In genomic region chr2:93228480-93228824, GRCm38 (mm10) we compare ENCODE assay signal across 11 mouse cellular contexts. TPM values are rescaled to one million over a fixed set of nuclear protein-coding genes. Genes with fewer than 3 reads are reported as not detected.
DNase-seq lines count a peak whose midpoint lies in the region; ATAC-seq and TF ChIP-seq lines count a peak whose summit lies in the region.
"Had no signal": no experiment of that assay in that cellular context is flagged by ENCODE, and none has a peak within 500 bp of the region (broad histone marks: within the 10 kb centered on the region; RNA-seq: fewer than 3 reads in every experiment).

No protein-coding gene starts in this region.

- peak overlapping the region; percentile 12; the same call in 1 of the 2 replicates for H3K27ac ChIP-seq in lung, embryonic 14.5 days (ENCODE audit: low read depth)
- H3K27ac ChIP-seq in forebrain, postnatal 0 days (ENCODE audit: low read depth, low read length) = peak overlapping the region; percentile 64
- H3K27ac ChIP-seq in midbrain, embryonic 11.5 days (ENCODE audit: low read depth, low read length) = peak overlapping the region; percentile 97

- WGBS in lung, embryonic 14.5 days = 25% methylated on average over 5 of the region's 5 CpGs
- 4% methylated on average over 5 of the region's 5 CpGs for WGBS in forebrain, postnatal 0 days
- 3% methylated on average over 5 of the region's 5 CpGs for WGBS in midbrain, embryonic 11.5 days

- H3K27me3 ChIP-seq in lung, embryonic 14.5 days (ENCODE audit: insufficient read depth, low read length) = no peaks in the 10 kb centered on the region
- H3K27me3 ChIP-seq in forebrain, postnatal 0 days (ENCODE audit: insufficient read depth, low read length) = no peaks in the 10 kb centered on the region
- no peaks in the 10 kb centered on the region for H3K27me3 ChIP-seq in midbrain, embryonic 11.5 days (ENCODE audit: control insufficient read depth, insufficient read depth, low read length)

- ATAC-seq in lung, embryonic 14.5 days (ENCODE audit: insufficient read depth) = no peak
- peak; percentile 36 for ATAC-seq in forebrain, postnatal 0 days
- ATAC-seq in midbrain, embryonic 11.5 days (ENCODE audit: low FRiP score) = peak; percentile 80

- H3K4me2 ChIP-seq in lung, embryonic 14.5 days = no peak overlapping the region
- no peak overlapping the region for H3K4me2 ChIP-seq in forebrain, postnatal 0 days (ENCODE audit: low read depth)
- H3K4me2 ChIP-seq in midbrain, embryonic 11.5 days = peak overlapping the region; percentile 46

- H3K9me3 ChIP-seq in lung, embryonic 14.5 days (ENCODE audit: low read depth, low read length) = no peaks in the 10 kb centered on the region
- no peaks in the 10 kb centered on the region for H3K9me3 ChIP-seq in forebrain, postnatal 0 days (ENCODE audit: low read length)
- no peaks in the 10 kb centered on the region for H3K9me3 ChIP-seq in midbrain, embryonic 11.5 days (ENCODE audit: control insufficient read depth, low read length)
- H3K9me3 ChIP-seq: G1E; megakaryocyte, embryonic 14.5 days had no signal

- H3K4me1 ChIP-seq in lung, embryonic 14.5 days (ENCODE audit: insufficient read depth) = peaks cover 6% of the 10 kb centered on the region; the same call in 1 of the 2 replicates
- H3K4me1 ChIP-seq in forebrain, postnatal 0 days (ENCODE audit: insufficient read depth) = peaks cover 16% of the 10 kb centered on the region
- H3K4me1 ChIP-seq in midbrain, embryonic 11.5 days (ENCODE audit: control insufficient read depth, insufficient read depth, low read length) = peaks cover 45% of the 10 kb centered on the region

- DNase-seq in lung, embryonic 14.5 days = peak; percentile 7
- DNase-seq in lung, postnatal 4 days = no peak
- DNase-seq in forebrain, postnatal 0 days = peak; percentile 52
- no peak for DNase-seq in midbrain, embryonic 11.5 days (ENCODE audit: low spot score, missing footprints)
- DNase-seq in frontal cortex, postnatal 10 days (ENCODE audit: low spot score in 2 of 2) = no peak
- no peak for DNase-seq in gastrocnemius, adult 8-10 months (ENCODE audit: low spot score in 2 of 2)
- no peak for DNase-seq in left cerebral cortex, adult 8-10 months (ENCODE audit: low spot score in 2 of 2)
- DNase-seq: adrenal gland, adult 8-10 months; thymus, postnatal 4 days had no signal

- H3K4me3 ChIP-seq in lung, embryonic 14.5 days (ENCODE audit: low read depth, low read length) = no peak overlapping the region
- no peak overlapping the region for H3K4me3 ChIP-seq in forebrain, postnatal 0 days (ENCODE audit: low read depth, low read length)
- H3K4me3 ChIP-seq in midbrain, embryonic 11.5 days (ENCODE audit: low read depth, low read length) = no peak overlapping the region
- H3K4me3 ChIP-seq: megakaryocyte, embryonic 14.5 days had no signal

- no peak for TF ChIP-seq CTCF in lung, embryonic 14.5 days (IDR thresholded peaks at IDR 0.05; ENCODE audit: low read depth)
- no peak for TF ChIP-seq CTCF in forebrain, postnatal 0 days (IDR thresholded peaks at IDR 0.05; ENCODE audit: low read depth)

- no peak overlapping the region for H3K9ac ChIP-seq in lung, embryonic 14.5 days
- H3K9ac ChIP-seq in forebrain, postnatal 0 days = no peak overlapping the region
- H3K9ac ChIP-seq in midbrain, embryonic 11.5 days (ENCODE audit: low read length) = peak overlapping the region; percentile 4

- no peaks in the 10 kb centered on the region for H3K36me3 ChIP-seq in lung, embryonic 14.5 days (ENCODE audit: insufficient read depth)
- H3K36me3 ChIP-seq in forebrain, postnatal 0 days (ENCODE audit: insufficient read depth) = no peaks in the 10 kb centered on the region
- H3K36me3 ChIP-seq in midbrain, embryonic 11.5 days (ENCODE audit: control insufficient read depth, insufficient read depth, low read length) = no peaks in the 10 kb centered on the region
- H3K36me3 ChIP-seq: G1E had no signal

RNA-seq across cellular contexts. Expression of gene Trp53i11, which starts 41.1 kb away (rescaled TPM):
- polyA plus RNA-seq in lung, embryonic 14.5 days (2014; fragmentation: Nextera tagmentation; extraction: Ambion mirVana) = 46.7 and 51.1 TPM in 2 replicates
- 113 and 132 TPM in 2 replicates for total RNA-seq in forebrain, postnatal 0 days (2014; rRNA removed)
- 95.2 and 123 TPM in 2 replicates for polyA plus RNA-seq in forebrain, postnatal 0 days (2015; fragmentation: Nextera tagmentation; extraction: Ambion mirVana)
- polyA plus RNA-seq in midbrain, embryonic 11.5 days (2014; fragmentation: Nextera tagmentation; extraction: Ambion mirVana) = 179 and 191 TPM in 2 replicates
- 1 to 10 TPM; 1.8 to 5.2 (median 3.3) TPM for total RNA-seq in gastrocnemius, adult 8-10 months (2022)
- 10 to 100 TPM; 78.5 to 91.8 (median 86.0) TPM for total RNA-seq in left cerebral cortex, adult 8-10 months (2022)
- total RNA-seq: G1E had no signal
- polyA plus RNA-seq: G1E had no signal

Comparison
In these comparisons a context has a peak if more than half of its experiments do, and no peak if none do; other contexts are left out.
1. DNase-seq: peak in lung, embryonic 14.5 days (single experiment) and forebrain, postnatal 0 days (single experiment); none in lung, postnatal 4 days (0 of 2), midbrain, embryonic 11.5 days (single experiment), frontal cortex, postnatal 10 days (0 of 2), gastrocnemius, adult 8-10 months (0 of 2) and left cerebral cortex, adult 8-10 months (0 of 2).
2. H3K27ac ChIP-seq: peak in every context shown above with its lines; median percentile 97 in midbrain, embryonic 11.5 days; 64 in forebrain, postnatal 0 days; 12 in lung, embryonic 14.5 days.
3. RNA of gene Trp53i11, which starts 41.1 kb away (total RNA-seq): 113 to 132 TPM in forebrain, postnatal 0 days and 78.5 to 91.8 TPM in left cerebral cortex, adult 8-10 months; 1.8 to 5.2 TPM in gastrocnemius, adult 8-10 months; every median in the first group is over 10 times any median in the second.